Mouse (Mus musculus): Measurements from ENCODE around the gene Tex28.
"Not testable (repeated sequence)": the region's sequence is repeated elsewhere in the genome, so short reads cannot be mapped to it uniquely, and the experiment has no call there.

The Tex28 gene

GRCm38 (mm10) chrX:74167738-74168137, at the start of gene Tex28:
Tex28 (minus strand) TSS chrX:74167838.
- Histone ChIP-seq H3K27me3 (ENCODE audit: control insufficient read depth, insufficient read depth, low read length, poor library complexity, severe bottlenecking) (no peaks in the 10 kb centered on the region), H3K36me3 (ENCODE audit: control insufficient read depth, insufficient read depth, low read length, poor library complexity, severe bottlenecking) (no peaks in the 10 kb centered on the region)
- no peak for DNase-seq (ENCODE audit: low read depth, low spot score)

- Histone ChIP-seq H3K27me3 (ENCODE audit: control insufficient read depth, insufficient read depth, low read length, poor library complexity, severe bottlenecking) (no peaks in the 10 kb centered on the region), H3K36me3 (ENCODE audit: control insufficient read depth, insufficient read depth, low read length, poor library complexity, severe bottlenecking) (no peaks in the 10 kb centered on the region)
- no peak for DNase-seq (ENCODE audit: low read depth, low spot score)
Observed at GRCm38 (mm10) chrX:74203556-74203955, 35.9 kb upstream of the Tex28 start.

GRCm38 (mm10) chrX:74176959-74177358, 9.3 kb upstream of the Tex28 start, which contains the start of gene Tktl1:
Tktl1 (plus strand) TSS chrX:74177259.
- no peaks in the 10 kb centered on the region for H3K27me3 ChIP-seq (ENCODE audit: control insufficient read depth, insufficient read depth, low read length, poor library complexity, severe bottlenecking)
- no peak for DNase-seq (ENCODE audit: low read depth, low spot score)
- no peaks in the 10 kb centered on the region for H3K36me3 ChIP-seq (ENCODE audit: control insufficient read depth, insufficient read depth, low read length, poor library complexity, severe bottlenecking)

GRCm38 (mm10) chrX:74135263-74135662, 32.4 kb downstream of the Tex28 start, which contains the start of gene Mecp2:
Mecp2 (minus strand) TSS chrX:74135363.
- not testable (repeated sequence) for DNase-seq (ENCODE audit: low read depth, low spot score); H3K27me3 ChIP-seq (ENCODE audit: control insufficient read depth, insufficient read depth, low read length, poor library complexity, severe bottlenecking); H3K36me3 ChIP-seq (ENCODE audit: control insufficient read depth, insufficient read depth, low read length, poor library complexity, severe bottlenecking)

GRCm38 (mm10) chrX:74127164-74127563, 40.5 kb downstream of the Tex28 start, which contains the start of gene Opn1mw:
Opn1mw (plus strand) TSS chrX:74127464.
- H3K27me3 ChIP-seq (ENCODE audit: control insufficient read depth, insufficient read depth, low read length, poor library complexity, severe bottlenecking) = no peaks in the 10 kb centered on the region
- H3K36me3 ChIP-seq (ENCODE audit: control insufficient read depth, insufficient read depth, low read length, poor library complexity, severe bottlenecking) = no peaks in the 10 kb centered on the region
- DNase-seq (ENCODE audit: low read depth, low spot score) = no peak

GRCm38 (mm10) chrX:74124975-74125374, 42.7 kb downstream of the Tex28 start:
- H3K27me3 ChIP-seq (ENCODE audit: control insufficient read depth, insufficient read depth, low read length, poor library complexity, severe bottlenecking) = no peaks in the 10 kb centered on the region
- H3K36me3 ChIP-seq (ENCODE audit: control insufficient read depth, insufficient read depth, low read length, poor library complexity, severe bottlenecking) = no peaks in the 10 kb centered on the region
- peak; percentile 70 for DNase-seq (ENCODE audit: low read depth, low spot score)

- H3K36me3 ChIP-seq (ENCODE audit: control insufficient read depth, insufficient read depth, low read length, poor library complexity, severe bottlenecking) = no peaks in the 10 kb centered on the region
- peak; percentile 80 for DNase-seq (ENCODE audit: low read depth, low spot score)
- no peaks in the 10 kb centered on the region for H3K27me3 ChIP-seq (ENCODE audit: control insufficient read depth, insufficient read depth, low read length, poor library complexity, severe bottlenecking)
Observed at GRCm38 (mm10) chrX:74115511-74115910, 52.1 kb downstream of the Tex28 start.

- no peaks in the 10 kb centered on the region for H3K27me3 ChIP-seq (ENCODE audit: control insufficient read depth, insufficient read depth, low read length, poor library complexity, severe bottlenecking)
- DNase-seq (ENCODE audit: low read depth, low spot score) = no peak
- no peaks in the 10 kb centered on the region for H3K36me3 ChIP-seq (ENCODE audit: control insufficient read depth, insufficient read depth, low read length, poor library complexity, severe bottlenecking)
Observed at GRCm38 (mm10) chrX:74114036-74114435, 53.6 kb downstream of the Tex28 start.

- no peaks in the 10 kb centered on the region for H3K27me3 ChIP-seq (ENCODE audit: control insufficient read depth, insufficient read depth, low read length, poor library complexity, severe bottlenecking)
Observed at GRCm38 (mm10) chrX:74108747-74109146, 58.9 kb downstream of the Tex28 start.

GRCm38 (mm10) chrX:74105916-74106315, 61.7 kb downstream of the Tex28 start:
- DNase-seq (ENCODE audit: low read depth, low spot score) = no peak
- H3K36me3 ChIP-seq (ENCODE audit: control insufficient read depth, insufficient read depth, low read length, poor library complexity, severe bottlenecking) = no peaks in the 10 kb centered on the region
- no peaks in the 10 kb centered on the region for H3K27me3 ChIP-seq (ENCODE audit: control insufficient read depth, insufficient read depth, low read length, poor library complexity, severe bottlenecking)

More at GRCm38 (mm10) chrX:74108747-74109146, 58.9 kb downstream of the Tex28 start:
- H3K36me3 ChIP-seq (ENCODE audit: control insufficient read depth, insufficient read depth, low read length, poor library complexity, severe bottlenecking) = no peaks in the 10 kb centered on the region
- DNase-seq (ENCODE audit: low read depth, low spot score) = no peak

GRCm38 (mm10) chrX:74103457-74104188, 64.0 kb downstream of the Tex28 start:
- Histone ChIP-seq H3K27me3 (ENCODE audit: control insufficient read depth, insufficient read depth, low read length, poor library complexity, severe bottlenecking) (no peaks in the 10 kb centered on the region), H3K36me3 (ENCODE audit: control insufficient read depth, insufficient read depth, low read length, poor library complexity, severe bottlenecking) (no peaks in the 10 kb centered on the region)
- DNase-seq (ENCODE audit: low read depth, low spot score) = no peak
